Mouse (Mus musculus) kidney, embryonic 15.5 days (tissue): ENCODE data around the gene Lyg1. TPM values are rescaled to one million over a fixed set of nuclear protein-coding genes. Genes with fewer than 3 reads are reported as not detected.

Experiments used
- ATAC-seq: fragments of 200-750 bp; cut with Nextera tagmentation; replicated peaks from 2 replicates; pipeline ENCODE4 v1.8.0; 2017; ENCODE audit warnings: moderate TSS enrichment; ENCODE audit not compliant: low FRiP score
- H3K27ac ChIP-seq: fragments of 300-500 bp; sonication (generic); 2 replicates; pipeline ENCODE4 v1.5.1; 2015; ENCODE audit warnings: mild to moderate bottlenecking, inconsistent platforms
- H3K27me3 ChIP-seq: fragments of 300-500 bp; sonication (generic); 2 replicates; pipeline ENCODE4 v1.6.1; 2015; ENCODE audit warnings: inconsistent platforms
- H3K36me3 ChIP-seq: fragments of 300-500 bp; sonication (generic); 2 replicates; pipeline ENCODE4 v1.6.1; 2015; ENCODE audit warnings: inconsistent platforms
- H3K4me1 ChIP-seq: fragments of 300-500 bp; sonication (generic); 2 replicates; pipeline ENCODE4 v1.6.1; 2015; ENCODE audit warnings: inconsistent platforms
- H3K4me2 ChIP-seq: fragments of 300-500 bp; sonication (generic); 2 replicates; pipeline ENCODE4 v1.6.1; 2015; ENCODE audit warnings: moderate library complexity, mild to moderate bottlenecking, inconsistent platforms
- H3K4me3 ChIP-seq: fragments of 300-500 bp; sonication (generic); replicated peaks from 2 replicates; pipeline ENCODE4 v1.5.1; 2015; ENCODE audit warnings: mild to moderate bottlenecking, inconsistent platforms
- H3K9ac ChIP-seq: fragments of 300-500 bp; sonication (generic); 2 replicates; pipeline ENCODE4 v1.6.1; 2015; ENCODE audit warnings: mild to moderate bottlenecking, inconsistent platforms
- H3K9me3 ChIP-seq: fragments of 300-500 bp; sonication (generic); replicated peaks from 2 replicates; pipeline ENCODE4 v1.6.1; 2016; ENCODE audit warnings: inconsistent platforms
- WGBS: fragments of 180-500 bp; shearing (Covaris S2); methylation state at CpG from one replicate; pipeline ENCODE4 v1.1.7; 2015; ENCODE audit warnings: mixed read lengths; 5-methylcytosine and 5-hydroxymethylcytosine counted together
- polyA plus RNA-seq: library from polyadenylated mRNA; unstranded; fragments of >200 nt; fragmentation: Nextera tagmentation; extraction: Ambion mirVana; gene quantifications from 2 replicates; pipeline ENCODE4 v1.2.1, GENCODE M21; 2015

Gene Lyg1
- polyA plus RNA-seq, 1 experiment from 2014 or later = not detected

- ATAC-seq = no peak
- H3K27ac ChIP-seq = no peak overlapping the region
- 86% methylated on average over 8 of the region's 8 CpGs for WGBS
These were observed 31.6 kb downstream of the Lyg1 start for GRCm38 (mm10) chr1:37925971-37926370.

GRCm38 (mm10) chr1:37922536-37922935 is 35.0 kb downstream of the Lyg1 start:
- Histone ChIP-seq H3K4me2 (no peak overlapping the region), H3K27ac (no peak overlapping the region), H3K36me3 (no peaks in the 10 kb centered on the region), H3K27me3 (no peaks in the 10 kb centered on the region), H3K4me3 (no peak overlapping the region), H3K4me1 (0 out of 2 replicates have a peak, but pooled peaks cover 3% of the 10 kb centered on the region), H3K9ac (no peak overlapping the region), H3K9me3 (no peaks in the 10 kb centered on the region)
- 35% methylated on average over 8 of the region's 8 CpGs for WGBS
- ATAC-seq = no peak

More at GRCm38 (mm10) chr1:37925971-37926370, 31.6 kb downstream of the Lyg1 start:
- no peak overlapping the region for H3K9ac ChIP-seq
- H3K27me3 ChIP-seq = no peaks in the 10 kb centered on the region
- 0 out of 2 replicates have a peak, but pooled peaks cover 3% of the 10 kb centered on the region for H3K4me1 ChIP-seq
- H3K9me3 ChIP-seq = no peaks in the 10 kb centered on the region
- H3K4me3 ChIP-seq = no peak overlapping the region
- no peaks in the 10 kb centered on the region for H3K36me3 ChIP-seq
- no peak overlapping the region for H3K4me2 ChIP-seq

DNA sequence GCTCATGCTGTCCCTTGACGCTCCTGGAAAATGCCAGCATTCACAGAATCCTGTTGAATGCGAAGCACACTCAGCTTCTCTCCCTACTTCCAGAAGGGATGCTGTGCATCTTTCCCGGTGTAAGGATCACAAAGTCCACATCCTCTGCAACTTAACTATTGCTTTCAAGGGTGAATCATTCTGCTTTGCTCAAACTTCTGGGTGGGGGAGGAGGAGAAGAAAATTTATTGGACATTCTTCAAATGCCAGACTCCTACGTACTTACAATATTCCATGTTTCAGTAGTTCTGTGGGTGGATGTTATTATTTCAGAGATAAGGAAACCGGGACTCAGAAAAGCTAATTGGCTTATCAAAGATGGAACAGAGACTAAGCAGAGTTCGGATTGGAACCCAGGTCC is 39.5 kb downstream of the Lyg1 start:
- H3K9ac ChIP-seq = no peak overlapping the region
- H3K4me1 ChIP-seq = 0 out of 2 replicates have a peak, but pooled peaks cover 3% of the 10 kb centered on the region
- H3K27me3 ChIP-seq = 0 out of 2 replicates have a peak, but pooled peaks cover 4% of the 10 kb centered on the region
- H3K4me3 ChIP-seq = no peak overlapping the region
- no peaks in the 10 kb centered on the region for H3K9me3 ChIP-seq
- no peak overlapping the region for H3K4me2 ChIP-seq
- no peak for ATAC-seq
- no peaks in the 10 kb centered on the region for H3K36me3 ChIP-seq
- H3K27ac ChIP-seq = no peak overlapping the region
- WGBS = 62% methylated on average over 6 of the region's 6 CpGs

DNA sequence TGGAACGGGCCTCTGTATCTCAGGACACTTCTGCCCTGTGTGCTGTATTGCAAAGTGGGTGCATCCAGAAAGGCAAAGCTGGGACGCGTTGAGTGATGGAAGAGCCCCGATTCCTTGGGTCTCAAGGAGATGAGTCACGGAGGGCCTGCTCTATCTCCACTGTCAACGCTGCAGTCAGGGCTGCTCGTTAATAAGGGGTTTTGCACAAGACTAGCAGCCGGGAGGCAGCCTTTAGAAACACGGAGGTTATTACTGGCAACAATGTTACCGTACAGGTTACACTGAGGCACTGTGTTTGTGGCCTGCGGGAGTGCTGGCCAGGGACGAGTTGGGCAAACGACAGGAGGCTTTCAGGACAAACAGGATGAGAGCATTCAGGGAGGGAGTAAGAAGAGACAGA is 39.9 kb downstream of the Lyg1 start:
- no peak overlapping the region for H3K27ac ChIP-seq
- no peak overlapping the region for H3K9ac ChIP-seq
- ATAC-seq = no peak
- H3K4me2 ChIP-seq = no peak overlapping the region
- H3K4me3 ChIP-seq = no peak overlapping the region
- WGBS = 71% methylated on average over 13 of the region's 13 CpGs
- 0 out of 2 replicates have a peak, but pooled peaks cover 4% of the 10 kb centered on the region for H3K27me3 ChIP-seq
- no peaks in the 10 kb centered on the region for H3K36me3 ChIP-seq
- H3K9me3 ChIP-seq = no peaks in the 10 kb centered on the region
- 0 out of 2 replicates have a peak, but pooled peaks cover under 1% of the 10 kb centered on the region for H3K4me1 ChIP-seq

DNA sequence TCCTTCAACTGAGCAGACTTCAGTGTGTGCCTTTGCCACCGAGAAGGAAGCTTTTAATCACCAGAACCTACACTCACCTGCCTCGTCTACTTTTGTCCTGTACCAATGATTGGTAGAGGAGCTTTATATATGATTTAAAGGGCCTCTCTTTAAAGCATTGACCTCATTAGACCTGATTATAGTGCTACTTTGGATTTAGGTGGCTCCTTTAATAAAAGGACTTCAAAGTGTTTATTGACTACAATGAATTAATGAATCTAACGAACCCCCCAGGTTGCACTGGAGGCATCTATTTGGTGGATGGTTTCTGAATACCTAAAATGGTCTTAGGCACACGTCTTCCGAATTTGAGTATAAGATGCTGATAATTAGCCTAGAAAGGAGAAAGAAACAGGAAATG is 41.2 kb downstream of the Lyg1 start, which contains the start of gene Lyg2:
Gene Lyg2, minus strand, starts transcription at position 101 of the 400 bp plus-strand sequence.
- WGBS = 72% methylated on average over 5 of the region's 5 CpGs
- Histone ChIP-seq H3K36me3 (no peaks in the 10 kb centered on the region), H3K9me3 (no peaks in the 10 kb centered on the region), H3K4me2 (no peak within 1 kb of the TSS), H3K9ac (no peak within 1 kb of the TSS), H3K27ac (no peak within 1 kb of the TSS), H3K27me3 (0 out of 2 replicates have a peak, but pooled peaks cover 9% of the 10 kb centered on the region), H3K4me3 (no peak within 1 kb of the TSS), H3K4me1 (no peaks in the 10 kb centered on the region)
- ATAC-seq = no peak

GRCm38 (mm10) chr1:37912751-37913150 is 44.8 kb downstream of the Lyg1 start:
- no peak overlapping the region for H3K9ac ChIP-seq
- no peaks in the 10 kb centered on the region for H3K36me3 ChIP-seq
- no peak overlapping the region for H3K4me3 ChIP-seq

DNA sequence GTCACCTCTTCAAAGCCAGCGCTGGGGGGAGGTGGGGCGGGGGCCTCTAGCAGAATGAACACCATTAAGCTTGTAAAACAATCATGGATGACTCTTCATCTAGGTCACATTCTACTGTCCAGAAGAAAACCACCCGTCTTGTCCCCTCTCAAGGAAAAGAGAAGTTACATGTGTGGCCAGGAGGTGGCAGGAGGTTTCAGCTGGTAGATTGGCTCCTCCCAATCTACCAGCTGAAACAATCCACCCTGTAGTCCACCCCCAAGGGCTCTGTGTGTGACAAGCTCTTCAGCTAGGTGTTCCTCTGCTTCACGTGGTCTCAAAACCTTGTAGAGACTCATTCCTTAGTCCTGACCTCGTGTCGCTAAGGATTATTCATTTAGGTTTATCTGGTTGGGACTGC is 54.4 kb downstream of the Lyg1 start:
- H3K27me3 ChIP-seq = no peaks in the 10 kb centered on the region
- 28% methylated on average over 6 of the region's 6 CpGs for WGBS
- no peak for ATAC-seq
- no peak overlapping the region for H3K9ac ChIP-seq
- peaks cover 15% of the 10 kb centered on the region for H3K36me3 ChIP-seq
- no peak overlapping the region for H3K27ac ChIP-seq
- H3K4me2 ChIP-seq = no peak overlapping the region
- H3K4me3 ChIP-seq = no peak overlapping the region
- H3K9me3 ChIP-seq = no peaks in the 10 kb centered on the region
- H3K4me1 ChIP-seq = no peaks in the 10 kb centered on the region

More at GRCm38 (mm10) chr1:37912751-37913150, 44.8 kb downstream of the Lyg1 start:
- H3K9me3 ChIP-seq = no peaks in the 10 kb centered on the region
- H3K4me1 ChIP-seq = no peaks in the 10 kb centered on the region
- ATAC-seq = no peak
- no peak overlapping the region for H3K4me2 ChIP-seq
- H3K27me3 ChIP-seq = 0 out of 2 replicates have a peak, but pooled peaks cover 9% of the 10 kb centered on the region
- WGBS = 82% methylated on average over 2 of the region's 2 CpGs
- no peak overlapping the region for H3K27ac ChIP-seq

GRCm38 (mm10) chr1:37900288-37900687 is 57.3 kb downstream of the Lyg1 start:
- H3K27me3 ChIP-seq = no peaks in the 10 kb centered on the region
- 53% methylated on average over 6 of the region's 6 CpGs for WGBS
- H3K9ac ChIP-seq = no peak overlapping the region
- no peak overlapping the region for H3K4me2 ChIP-seq
- peaks cover 43% of the 10 kb centered on the region for H3K36me3 ChIP-seq
- no peak for ATAC-seq
- no peak overlapping the region for H3K27ac ChIP-seq
- H3K4me3 ChIP-seq = no peak overlapping the region
- no peaks in the 10 kb centered on the region for H3K9me3 ChIP-seq
- no peaks in the 10 kb centered on the region for H3K4me1 ChIP-seq

GRCm38 (mm10) chr1:37899816-37900215 is 57.7 kb downstream of the Lyg1 start:
- H3K9me3 ChIP-seq = no peaks in the 10 kb centered on the region
- WGBS = 67% methylated on average over 4 of the region's 4 CpGs

More at GRCm38 (mm10) chr1:37899816-37900215, 57.7 kb downstream of the Lyg1 start:
- Histone ChIP-seq H3K36me3 (peaks cover 47% of the 10 kb centered on the region), H3K4me1 (no peaks in the 10 kb centered on the region), H3K27ac (no peak overlapping the region), H3K9ac (no peak overlapping the region), H3K4me2 (no peak overlapping the region), H3K27me3 (no peaks in the 10 kb centered on the region), H3K4me3 (no peak overlapping the region)
- ATAC-seq = no peak

Other genes starting within 250 kb of the Lyg1 start
- gene 2010300C02Rik, start 237.7 kb downstream of the Lyg1 start, polyA plus RNA-seq = 2.2 and 2.3 TPM in 2 replicates
- gene Tsga10, start 91.3 kb downstream of the Lyg1 start, polyA plus RNA-seq = 6.0 and 6.1 TPM in 2 replicates
- 8.8 and 9.7 TPM in 2 replicates for gene Lipt1, start 86.0 kb downstream of the Lyg1 start, polyA plus RNA-seq
- 24.5 and 27.2 TPM in 2 replicates for gene Mitd1, start 67.3 kb downstream of the Lyg1 start, polyA plus RNA-seq
- gene Mrpl30, start 67.3 kb downstream of the Lyg1 start, polyA plus RNA-seq = 227 and 255 TPM in 2 replicates
- not detected in 2 replicates for gene Lyg2, start 41.3 kb downstream of the Lyg1 start, polyA plus RNA-seq
- 123 and 148 TPM in 2 replicates for gene Txndc9, start 40.1 kb upstream of the Lyg1 start, polyA plus RNA-seq
- gene Eif5b, start 40.3 kb upstream of the Lyg1 start, polyA plus RNA-seq = 28.8 and 29.0 TPM in 2 replicates
- 25.0 and 26.7 TPM in 2 replicates for gene Rev1, start 172.0 kb upstream of the Lyg1 start, polyA plus RNA-seq